Mouse (Mus musculus) midbrain, embryonic 12.5 days (tissue): ENCODE measurements around the gene Arhgap8. TPM values are rescaled to one million over a fixed set of nuclear protein-coding genes. Genes with fewer than 3 reads are reported as not detected.

Experiments
- ATAC-seq: fragments of 200-750 bp; cut with Nextera tagmentation; 2 replicates; pipeline ENCODE4 v1.8.0; 2017; ENCODE audit warnings: low read depth, moderate TSS enrichment, moderate library complexity; ENCODE audit not compliant: low FRiP score
- H3K27ac ChIP-seq: fragments of 300-500 bp; sonication (generic); replicated peaks from 2 replicates; pipeline ENCODE4 v1.5.1; 2016; ENCODE audit warnings: mild to moderate bottlenecking
- H3K27me3 ChIP-seq: fragments of 300-500 bp; sonication (generic); 2 replicates; pipeline ENCODE4 v1.6.1; 2016; ENCODE audit warnings: mild to moderate bottlenecking
- H3K36me3 ChIP-seq: fragments of 300-500 bp; sonication (generic); 2 replicates; pipeline ENCODE4 v1.6.1; 2016
- H3K4me1 ChIP-seq: fragments of 300-500 bp; sonication (generic); 2 replicates; pipeline ENCODE4 v1.6.1; 2016
- H3K4me2 ChIP-seq: fragments of 300-500 bp; sonication (generic); replicated peaks from 2 replicates; pipeline ENCODE4 v1.6.1; 2016; ENCODE audit warnings: mild to moderate bottlenecking, moderate library complexity
- H3K4me3 ChIP-seq: fragments of 300-500 bp; sonication (generic); 2 replicates; pipeline ENCODE4 v1.5.1; 2016; ENCODE audit warnings: mild to moderate bottlenecking
- H3K9ac ChIP-seq: fragments of 300-500 bp; sonication (generic); replicated peaks from 2 replicates; pipeline ENCODE4 v1.6.1; 2016; ENCODE audit warnings: mild to moderate bottlenecking, moderate library complexity
- H3K9me3 ChIP-seq: fragments of 300-500 bp; sonication (generic); 2 replicates; pipeline ENCODE4 v1.6.1; 2016; ENCODE audit warnings: mild to moderate bottlenecking
- WGBS: fragments of 180-500 bp; shearing (Covaris S2); methylation state at CpG from one replicate; pipeline ENCODE4 v1.1.7; 2016; 5-methylcytosine and 5-hydroxymethylcytosine counted together
- polyA plus RNA-seq: library from polyadenylated mRNA; unstranded; fragments of >200 nt; fragmentation: Nextera tagmentation; extraction: Ambion mirVana; gene quantifications from 2 replicates; pipeline ENCODE4 v1.2.1, GENCODE M21; 2016

Gene Arhgap8
- polyA plus RNA-seq, 1 experiment from 2014 or later, result 1.4 TPM

DNA sequence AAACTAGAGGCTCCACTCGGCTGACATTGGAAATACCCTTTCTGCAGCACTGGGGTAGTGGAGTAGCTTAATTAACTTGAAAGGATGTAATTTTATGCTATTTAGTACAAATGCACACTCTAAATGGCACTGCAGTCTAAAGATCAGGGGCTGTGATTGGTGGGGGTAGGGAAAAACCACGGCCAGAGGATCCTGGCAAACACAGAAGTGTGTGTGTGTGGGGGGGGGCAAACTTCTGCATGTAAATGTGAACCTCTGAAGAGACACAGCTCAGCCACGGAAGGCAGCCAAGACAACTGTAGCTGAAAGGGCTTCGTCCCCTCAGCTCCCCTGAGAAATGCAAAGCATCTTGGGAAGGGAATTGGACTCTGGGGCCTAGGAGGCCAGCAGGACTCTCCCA, 95.3 kb downstream of the Arhgap8 start:
- Histone ChIP-seq H3K27ac (no peak overlapping the region), H3K4me1 (peaks cover 46% of the 10 kb centered on the region), H3K4me3 (no peak overlapping the region)

DNA sequence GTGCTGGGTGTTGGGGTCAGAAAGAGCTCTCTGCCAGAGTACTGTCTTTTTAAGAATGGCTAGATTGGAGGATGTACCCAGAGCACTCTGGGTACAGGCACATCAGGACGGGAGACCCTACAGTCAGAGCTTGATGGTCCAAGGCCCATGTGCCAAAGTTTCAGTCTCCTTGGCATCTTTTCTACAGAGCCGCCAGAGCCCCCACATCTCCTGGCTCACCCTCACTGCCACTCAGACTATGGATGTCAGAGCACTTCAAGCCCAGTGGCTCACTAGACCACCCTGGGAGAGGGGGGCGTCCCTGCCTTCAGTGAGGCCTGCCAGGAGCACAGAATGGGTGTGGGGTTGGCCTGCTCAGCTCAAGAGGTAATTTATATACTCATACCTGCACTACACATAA, 97.7 kb downstream of the Arhgap8 start:
- Histone ChIP-seq H3K9me3 (no peaks in the 10 kb centered on the region), H3K4me2 (no peak overlapping the region), H3K9ac (no peak overlapping the region), H3K4me3 (no peak overlapping the region), H3K4me1 (peaks cover 46% of the 10 kb centered on the region), H3K27me3 (no peaks in the 10 kb centered on the region), H3K36me3 (peaks cover 6% of the 10 kb centered on the region), H3K27ac (no peak overlapping the region)
- 79% methylated on average over 3 of the region's 3 CpGs for WGBS
- ATAC-seq, result no peak

More for the DNA sequence above, 95.3 kb downstream of the Arhgap8 start:
- H3K27me3 ChIP-seq, result no peaks in the 10 kb centered on the region
- H3K36me3 ChIP-seq, result peaks cover 6% of the 10 kb centered on the region
- ATAC-seq, result no peak
- H3K4me2 ChIP-seq, result no peak overlapping the region
- H3K9ac ChIP-seq, result no peak overlapping the region
- H3K9me3 ChIP-seq, result no peaks in the 10 kb centered on the region
- WGBS, result 29% methylated on average over 4 of the region's 4 CpGs

DNA sequence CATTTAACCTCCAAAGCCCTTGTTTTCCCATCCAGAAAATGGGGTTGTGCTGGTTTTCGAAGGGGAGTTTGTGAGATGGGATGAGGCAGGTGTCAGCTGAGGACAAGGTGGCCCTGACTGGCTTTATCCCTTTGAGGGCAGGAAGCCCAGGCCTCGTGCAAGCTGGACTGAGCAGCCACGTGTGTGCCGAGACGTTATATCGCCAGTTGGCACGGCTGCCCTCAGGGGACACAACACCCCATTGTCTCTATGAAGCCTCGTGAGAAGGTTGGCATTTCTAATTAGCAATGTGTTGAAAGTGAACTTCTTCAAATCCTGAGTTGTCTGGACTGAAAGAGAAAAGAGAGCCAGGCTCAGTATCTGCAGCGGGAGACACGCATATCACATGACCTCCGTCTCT, 98.4 kb downstream of the Arhgap8 start:
- Histone ChIP-seq H3K27ac (no peak overlapping the region), H3K4me2 (no peak overlapping the region), H3K4me1 (peaks cover 39% of the 10 kb centered on the region), H3K36me3 (peaks cover 6% of the 10 kb centered on the region), H3K4me3 (no peak overlapping the region), H3K9me3 (no peaks in the 10 kb centered on the region), H3K27me3 (no peaks in the 10 kb centered on the region), H3K9ac (no peak overlapping the region)
- ATAC-seq, result no peak
- 88% methylated on average over 11 of the region's 11 CpGs for WGBS

DNA sequence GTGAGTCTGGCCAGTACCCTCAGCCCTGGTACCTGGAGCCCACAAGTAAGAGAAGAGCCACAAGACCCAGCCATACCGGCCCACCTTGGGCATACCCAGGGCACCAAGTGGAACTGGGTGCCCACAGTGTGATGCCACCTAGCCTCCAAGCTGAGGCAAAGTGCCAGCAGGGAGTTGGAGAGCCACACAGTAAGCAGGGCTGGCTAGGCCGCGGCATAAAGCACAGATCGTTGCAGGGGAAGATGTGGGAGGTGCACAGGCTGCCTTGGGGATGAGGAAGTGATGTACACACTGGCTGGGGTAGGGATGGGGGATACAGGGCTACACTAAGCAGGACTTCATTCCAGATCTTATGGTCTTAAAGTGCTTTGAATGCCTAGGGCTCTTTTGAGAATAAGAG, 101.0 kb downstream of the Arhgap8 start:
- H3K4me3 ChIP-seq, result no peak overlapping the region
- H3K9ac ChIP-seq, result no peak overlapping the region
- H3K4me1 ChIP-seq, result peaks cover 20% of the 10 kb centered on the region
- peaks cover 6% of the 10 kb centered on the region for H3K36me3 ChIP-seq
- ATAC-seq, result no peak
- no peak overlapping the region for H3K27ac ChIP-seq
- no peaks in the 10 kb centered on the region for H3K27me3 ChIP-seq
- no peak overlapping the region for H3K4me2 ChIP-seq
- no peaks in the 10 kb centered on the region for H3K9me3 ChIP-seq
- WGBS, result 93% methylated on average over 4 of the region's 4 CpGs

Other genes with a start within 250 kb of the Arhgap8 start
- 51.7 and 52.4 TPM in 2 replicates for gene Rtl6, start 162.2 kb upstream of the Arhgap8 start, polyA plus RNA-seq
- 11.1 and 13.9 TPM in 2 replicates for gene Prr5, start 50.4 kb upstream of the Arhgap8 start, polyA plus RNA-seq
- 21.6 and 22.3 TPM in 2 replicates for gene Phf21b, start 136.0 kb downstream of the Arhgap8 start, polyA plus RNA-seq
- 0.75 and 0.97 TPM in 2 replicates for gene Gm29666, start 200.0 kb downstream of the Arhgap8 start, polyA plus RNA-seq
- gene Nup50, start 203.4 kb downstream of the Arhgap8 start, polyA plus RNA-seq, result 62.4 and 65.2 TPM in 2 replicates